Mouse (Mus musculus) MEL (cell line): ENCODE data around the gene Ostf1. TPM values are rescaled to one million over a fixed set of nuclear protein-coding genes. Genes with fewer than 3 reads are reported as not detected.
A peak's percentile ranks its signal among the peaks of the same experiment; 100 is the strongest.

Experiments used
- DNase-seq: peaks from one replicate; pipeline ENCODE4 v3.0.0; 2011; ENCODE audit warnings: low read depth, low spot score
- H3K27ac ChIP-seq: 2 replicates; pipeline ENCODE4 v1.5.1; 2012; ENCODE audit warnings: low read depth, mild to moderate bottlenecking, control low read depth, low read length, moderate library complexity; ENCODE audit not compliant: control insufficient read depth
- H3K27me3 ChIP-seq, 2 experiments: fragments of 150-350 bp in 1 of 2; sonication (generic) in 1 of 2; 2 replicates each; pipeline ENCODE4 v1.6.1; 2012; ENCODE audit warnings: low read length in 2 of 2, mild to moderate bottlenecking in 2 of 2, improper control_type of control experiment in 1 of 2, moderate library complexity in 1 of 2; ENCODE audit not compliant: insufficient read depth in 2 of 2, control insufficient read depth in 1 of 2
- H3K36me3 ChIP-seq, 2 experiments: 2 replicates each; pipeline ENCODE4 v1.6.1; 2012 to 2014; ENCODE audit warnings: low read length in 2 of 2, improper control_type of control experiment in 1 of 2, inconsistent platforms in 1 of 2, mild to moderate bottlenecking in 1 of 2; ENCODE audit not compliant: insufficient read depth in 2 of 2, control insufficient read depth in 1 of 2
- H3K4me1 ChIP-seq, 2 experiments: fragments of 150-350 bp in 1 of 2; sonication (generic) in 1 of 2; 2 replicates each; pipeline ENCODE4 v1.6.1; 2012; ENCODE audit warnings: low read length in 2 of 2, improper control_type of control experiment in 1 of 2, mild to moderate bottlenecking in 1 of 2; ENCODE audit not compliant: insufficient read depth in 2 of 2, control insufficient read depth in 1 of 2
- H3K4me3 ChIP-seq, 2 experiments: fragments of 150-350 bp in 1 of 2; sonication (generic) in 1 of 2; 2 replicates each; pipeline ENCODE4 v1.5.1; 2012; ENCODE audit warnings: low read depth in 2 of 2, low read length in 2 of 2, mild to moderate bottlenecking in 2 of 2, moderate library complexity in 2 of 2, control low read depth in 1 of 2, improper control_type of control experiment in 1 of 2; ENCODE audit not compliant: control insufficient read depth in 1 of 2, insufficient read depth in 1 of 2
- H3K79me2 ChIP-seq: 2 replicates; pipeline ENCODE4 v1.6.1; 2012; ENCODE audit warnings: mild to moderate bottlenecking, low read length, moderate library complexity; ENCODE audit not compliant: control insufficient read depth, poor library complexity, insufficient read depth
- H3K9ac ChIP-seq: 2 replicates; pipeline ENCODE4 v1.6.1; 2012; ENCODE audit warnings: low read depth, mild to moderate bottlenecking, control low read depth, low read length, moderate library complexity; ENCODE audit not compliant: control insufficient read depth, poor library complexity, severe bottlenecking
- H3K9me3 ChIP-seq: fragments of 150-350 bp; sonication (generic); replicated peaks from 2 replicates; pipeline ENCODE4 v1.6.1; 2012; ENCODE audit warnings: mild to moderate bottlenecking, low read length, improper control_type of control experiment, moderate library complexity; ENCODE audit not compliant: insufficient read depth
- BHLHE40 ChIP-seq: IDR thresholded peaks from 2 replicates; pipeline ENCODE4 v1.6.1; 2012; ENCODE audit warnings: low read depth, mild to moderate bottlenecking, inconsistent platforms, low read length, improper control_type of control experiment, borderline replicate concordance
- CHD1 ChIP-seq: IDR thresholded peaks from 2 replicates; pipeline ENCODE4 v1.6.1; 2012; ENCODE audit warnings: low read depth, mild to moderate bottlenecking, inconsistent platforms, low read length, improper control_type of control experiment
- CHD2 ChIP-seq: IDR thresholded peaks from 2 replicates; pipeline ENCODE4 v1.6.1; 2011; ENCODE audit warnings: low read length, improper control_type of control experiment
- E2F4 ChIP-seq: IDR thresholded peaks from 2 replicates; pipeline ENCODE4 v1.6.1; 2011; ENCODE audit warnings: low read depth, low read length, improper control_type of control experiment, borderline replicate concordance
- ELF1 ChIP-seq: IDR thresholded peaks from 2 replicates; pipeline ENCODE4 v1.6.1; 2014; ENCODE audit warnings: low read depth, mild to moderate bottlenecking, inconsistent platforms, low read length, improper control_type of control experiment, moderate library complexity
- EP300 ChIP-seq, 2 experiments: IDR thresholded peaks; 2 replicates each; pipeline ENCODE4 v1.6.1; 2011; ENCODE audit warnings: improper control_type of control experiment in 2 of 2, low read length in 2 of 2, low read depth in 1 of 2, mild to moderate bottlenecking in 1 of 2
- ETS1 ChIP-seq: IDR thresholded peaks from 2 replicates; pipeline ENCODE4 v1.6.1; 2012; ENCODE audit warnings: low read depth, mild to moderate bottlenecking, inconsistent platforms, low read length, improper control_type of control experiment, moderate library complexity
- GABPA ChIP-seq: IDR thresholded peaks from 2 replicates; pipeline ENCODE4 v1.6.1; 2012; ENCODE audit warnings: low read depth, mild to moderate bottlenecking, inconsistent platforms, low read length, improper control_type of control experiment, moderate library complexity
- GATA1 ChIP-seq: IDR thresholded peaks from 2 replicates; pipeline ENCODE4 v1.6.1; 2011; ENCODE audit warnings: low read depth, low read length, improper control_type of control experiment
- HCFC1 ChIP-seq: IDR thresholded peaks from 2 replicates; pipeline ENCODE4 v1.6.1; 2012; ENCODE audit warnings: low read depth, mild to moderate bottlenecking, inconsistent platforms, low read length, improper control_type of control experiment, moderate library complexity
- JUND ChIP-seq: IDR thresholded peaks from 2 replicates; pipeline ENCODE4 v1.6.1; 2011; ENCODE audit warnings: low read depth, mild to moderate bottlenecking, improper control_type of control experiment, low read length
- KAT2A ChIP-seq: conservative IDR thresholded peaks from 2 replicates; pipeline ENCODE4 v1.6.1; 2012; ENCODE audit warnings: low read depth, low read length, improper control_type of control experiment, inconsistent platforms
- MAFK ChIP-seq: IDR thresholded peaks from 2 replicates; pipeline ENCODE4 v1.6.1; 2011; ENCODE audit warnings: low read depth, mild to moderate bottlenecking, low read length, improper control_type of control experiment, borderline replicate concordance
- MAX ChIP-seq: IDR thresholded peaks from 2 replicates; pipeline ENCODE4 v1.6.1; 2011; ENCODE audit warnings: low read length, improper control_type of control experiment
- MEF2A ChIP-seq: IDR thresholded peaks from 2 replicates; pipeline ENCODE4 v1.6.1; 2014; ENCODE audit warnings: low read depth, mild to moderate bottlenecking, inconsistent platforms, low read length, improper control_type of control experiment; ENCODE audit not compliant: poor library complexity, insufficient replicate concordance, severe bottlenecking; ENCODE audit errors: extremely low read depth
- MXI1 ChIP-seq: IDR thresholded peaks from 2 replicates; pipeline ENCODE4 v1.6.1; 2011; ENCODE audit warnings: mild to moderate bottlenecking, low read depth, low read length, improper control_type of control experiment
- MYC ChIP-seq: IDR thresholded peaks from 2 replicates; pipeline ENCODE4 v1.6.1; 2011; ENCODE audit warnings: low read depth, mild to moderate bottlenecking, low read length, improper control_type of control experiment, moderate library complexity
- NELFE ChIP-seq: IDR thresholded peaks from 2 replicates; pipeline ENCODE4 v1.6.1; 2011; ENCODE audit warnings: low read depth, low read length, improper control_type of control experiment
- NRF1 ChIP-seq: IDR thresholded peaks from 2 replicates; pipeline ENCODE4 v1.6.1; 2014; ENCODE audit warnings: low read depth, mild to moderate bottlenecking, inconsistent platforms, low read length, improper control_type of control experiment, moderate library complexity; ENCODE audit not compliant: poor library complexity, insufficient read depth, severe bottlenecking
- POLR2A ChIP-seq, 2 experiments: IDR thresholded peaks; 2 replicates each; pipeline ENCODE4 v1.6.1; 2011 to 2012; ENCODE audit warnings: low read length in 2 of 2, mild to moderate bottlenecking in 2 of 2, control low read depth in 1 of 2, improper control_type of control experiment in 1 of 2, low read depth in 1 of 2, moderate library complexity in 1 of 2; ENCODE audit not compliant: control insufficient read depth in 1 of 2, insufficient read depth in 1 of 2, poor library complexity in 1 of 2
- POLR2AphosphoS2 ChIP-seq: IDR thresholded peaks from 2 replicates; pipeline ENCODE4 v1.6.1; 2011; ENCODE audit warnings: low read length, improper control_type of control experiment
- POLR2AphosphoS5 ChIP-seq: IDR thresholded peaks from 2 replicates; pipeline ENCODE4 v1.6.1; 2012; ENCODE audit warnings: low read depth, borderline replicate concordance, mild to moderate bottlenecking, inconsistent platforms, low read length, moderate library complexity, mixed read lengths
- RAD21 ChIP-seq: IDR thresholded peaks from 2 replicates; pipeline ENCODE4 v1.6.1; 2011; ENCODE audit warnings: mild to moderate bottlenecking, low read depth, low read length, improper control_type of control experiment
- RCOR1 ChIP-seq: IDR thresholded peaks from 2 replicates; pipeline ENCODE4 v1.6.1; 2012; ENCODE audit warnings: low read depth, mild to moderate bottlenecking, inconsistent platforms, low read length, improper control_type of control experiment
- SIN3A ChIP-seq: IDR thresholded peaks from 2 replicates; pipeline ENCODE4 v1.6.1; 2012; ENCODE audit warnings: low read length, improper control_type of control experiment, inconsistent platforms
- TAL1 ChIP-seq: IDR thresholded peaks from 2 replicates; pipeline ENCODE4 v1.6.1; 2012; ENCODE audit warnings: mild to moderate bottlenecking, inconsistent platforms, low read length, moderate library complexity, mixed read lengths
- TBP ChIP-seq: IDR thresholded peaks from 2 replicates; pipeline ENCODE4 v1.8.0; 2011; ENCODE audit warnings: low read depth, low read length, improper control_type of control experiment
- TCF12 ChIP-seq: IDR thresholded peaks from 2 replicates; pipeline ENCODE4 v1.6.1; 2014; ENCODE audit warnings: low read depth, mild to moderate bottlenecking, inconsistent platforms, low read length, improper control_type of control experiment, moderate library complexity
- UBTF ChIP-seq: IDR thresholded peaks from 2 replicates; pipeline ENCODE4 v1.6.1; 2012; ENCODE audit warnings: low read depth, mild to moderate bottlenecking, inconsistent platforms, low read length, improper control_type of control experiment, moderate library complexity, borderline replicate concordance; ENCODE audit not compliant: insufficient read depth
- USF1 ChIP-seq: IDR thresholded peaks from 2 replicates; pipeline ENCODE4 v1.6.1; 2014; ENCODE audit warnings: low read depth, mild to moderate bottlenecking, inconsistent platforms, low read length, improper control_type of control experiment, moderate library complexity
- ZKSCAN1 ChIP-seq: IDR thresholded peaks from 2 replicates; pipeline ENCODE4 v1.6.1; 2012; ENCODE audit warnings: low read depth, mild to moderate bottlenecking, inconsistent platforms, low read length, improper control_type of control experiment, moderate library complexity
- ZMIZ1 ChIP-seq: IDR thresholded peaks from 2 replicates; pipeline ENCODE4 v1.6.1; 2012; ENCODE audit warnings: low read depth, mild to moderate bottlenecking, inconsistent platforms, low read length, improper control_type of control experiment, moderate library complexity
- polyA plus RNA-seq, 2 experiments: library from polyadenylated mRNA; stranded (reverse) in 1 of 2; unstranded in 1 of 2; fragments of >175 nt in 1 of 2; fragments of >200 nt in 1 of 2; gene quantifications; 2 replicates each; pipeline versions ENCODE4 v1.2.1 to v1.2.4; 2012; ENCODE audit warnings: low replicate concordance in 2 of 2, low read depth in 1 of 2; ENCODE audit not compliant: insufficient read length in 2 of 2, insufficient read depth in 1 of 2, missing spikeins in 1 of 2
- total RNA-seq: library from RNA; depleted of rRNA; stranded (reverse); fragments of 300-350 nt; gene quantifications from 2 replicates; pipeline ENCODE4 v1.2.3, GENCODE M21; 2012

Ostf1 gene
- total and polyA plus RNA-seq, 3 experiments: 117 to 162 TPM; not detected in 1

- Histone ChIP-seq H3K36me3 (peaks cover 3 to 76% of the 10 kb centered on the region in 2 experiments), H3K27me3 (no peaks in the 10 kb centered on the region), H3K27ac (peak overlapping the region; percentile 97), H3K4me3 (no peak overlapping the region), H3K9ac (peak overlapping the region; percentile 59), H3K79me2 (no peaks in the 10 kb centered on the region; the same call in 1 of the 2 replicates), H3K4me1 (peaks cover 50 to 57% of the 10 kb centered on the region in 2 experiments), H3K9me3 (no peaks in the 10 kb centered on the region)
- peak; percentile 88 for TF ChIP-seq USF1
- TF ChIP-seq HCFC1: no peak
- TF ChIP-seq SIN3A: peak; percentile 93
- no peak for TF ChIP-seq E2F4
- no peak for TF ChIP-seq KAT2A
- TF ChIP-seq ELF1: no peak
- peak; percentile 90 to 95 for TF ChIP-seq EP300 (IDR thresholded peaks at IDR 0.05; ENCODE audit: low read depth in 1 of 2, low read length in 2 of 2)
- no peak for TF ChIP-seq JUND
- no peak for TF ChIP-seq GABPA
- no peak for TF ChIP-seq ZKSCAN1
- peak; percentile 41; the same call in 1 of the 2 replicates for TF ChIP-seq MYC
- TF ChIP-seq GATA1: peak; percentile 96
- TF ChIP-seq MAX: no peak; the same call in none of the 2 replicates
- TF ChIP-seq CHD2: no peak
- TF ChIP-seq TAL1: peak; percentile 94
- TF ChIP-seq NRF1: no peak
- no peak for TF ChIP-seq NELFE
- TF ChIP-seq MEF2A: no peak
- TF ChIP-seq ZMIZ1: no peak
- TF ChIP-seq POLR2AphosphoS2: no peak
- peak; percentile 96 for TF ChIP-seq BHLHE40
- TF ChIP-seq MAFK: no peak; the same call in 1 of the 2 replicates
- TF ChIP-seq RAD21: no peak
- no peak for TF ChIP-seq UBTF
- peak; percentile 80 for TF ChIP-seq MXI1
- peak; percentile 23 to 59; a peak in 2 of 4 replicates for TF ChIP-seq POLR2A (IDR thresholded peaks at IDR 0.05; ENCODE audit: control insufficient read depth in 1 of 2, insufficient read depth in 1 of 2, low read depth in 1 of 2, low read length in 2 of 2, poor library complexity in 1 of 2)
- peak; percentile 75 for TF ChIP-seq TBP
- no peak for TF ChIP-seq CHD1
- peak; percentile 100 for TF ChIP-seq ETS1
- no peak; the same call in 1 of the 2 replicates for TF ChIP-seq RCOR1
- peak; percentile 93 for TF ChIP-seq TCF12
- TF ChIP-seq POLR2AphosphoS5: no peak
- peak; percentile 94 for DNase-seq
These were observed 15.3 kb upstream of the Ostf1 start for GRCm38 (mm10) chr19:18646853-18647420.
